Mouse (Mus musculus) left cerebral cortex, adult 9 months (tissue): ENCODE data around the gene Itga6.
"Not testable (repeated sequence)": the region's sequence is repeated elsewhere in the genome, so short reads cannot be mapped to it uniquely, and the experiment has no call there.

Experiments
- DNase-seq, 2 experiments: peaks; one replicate each; pipeline ENCODE4 v3.0.0; 2022; ENCODE audit warnings: low spot score in 2 of 2

Itga6 gene

GRCm38 (mm10) chr2:71891536-71891935, 146.1 kb downstream of the Itga6 start:
- DNase-seq = no peak

DNA sequence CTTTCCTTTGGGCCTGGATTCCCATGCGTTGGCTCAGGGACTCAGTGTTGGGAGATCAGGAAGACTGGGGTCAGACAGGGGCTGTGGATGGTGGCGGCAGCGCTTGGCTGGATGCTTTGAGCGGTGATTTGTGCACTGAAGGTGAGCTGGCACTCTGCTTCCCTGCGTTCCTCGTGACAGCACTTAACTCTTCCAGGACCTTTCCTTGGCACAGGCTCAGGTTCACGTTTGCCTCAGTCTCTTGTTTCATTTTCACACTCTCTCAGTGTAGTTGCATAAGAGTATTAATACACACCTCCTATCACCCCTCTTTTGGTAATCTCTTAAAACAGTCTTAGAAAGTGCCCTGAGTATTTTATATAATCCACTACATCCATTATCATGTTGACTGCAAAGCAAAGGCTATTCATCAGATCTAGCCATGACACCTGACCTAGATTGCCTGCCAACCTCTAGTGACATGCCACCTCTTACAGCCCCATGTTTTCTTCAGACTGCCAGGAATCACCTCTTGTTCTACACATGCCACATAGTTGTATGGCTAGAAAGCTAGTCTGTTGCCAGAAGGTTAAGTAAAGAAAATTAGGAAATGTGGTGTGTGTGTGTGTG, 147.4 kb downstream of the Itga6 start:
- no peak for DNase-seq

- no peak for DNase-seq
Observed at GRCm38 (mm10) chr2:71895596-71896286, 150.3 kb downstream of the Itga6 start.

- no peak for DNase-seq
Observed at GRCm38 (mm10) chr2:71897420-71897819, 152.0 kb downstream of the Itga6 start.

- DNase-seq = peak in 1 of 2 experiments; percentile 48
Observed at GRCm38 (mm10) chr2:71898335-71898856, 153.0 kb downstream of the Itga6 start.

DNA sequence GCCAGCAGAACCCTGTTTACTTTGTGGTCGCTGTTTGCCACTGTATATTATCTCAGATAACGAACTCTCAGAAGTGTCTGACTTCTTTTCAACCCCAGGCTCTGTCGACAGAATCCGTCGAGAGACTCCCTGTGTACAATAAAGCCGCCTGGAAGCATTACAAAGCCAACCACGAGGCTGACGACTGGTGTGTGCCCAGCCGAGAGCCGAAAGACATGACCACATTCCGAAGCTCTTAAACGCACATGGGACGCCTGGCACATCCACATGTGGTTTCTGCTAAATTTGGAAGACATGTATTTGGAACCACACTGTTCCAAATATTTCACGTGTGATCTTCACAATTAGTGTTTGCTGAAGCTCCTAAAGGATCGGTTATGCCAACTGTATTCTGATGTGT, 154.5 kb downstream of the Itga6 start:
- DNase-seq = no peak

- no peak for DNase-seq
Observed at GRCm38 (mm10) chr2:71905154-71905553, 159.7 kb downstream of the Itga6 start.

DNA sequence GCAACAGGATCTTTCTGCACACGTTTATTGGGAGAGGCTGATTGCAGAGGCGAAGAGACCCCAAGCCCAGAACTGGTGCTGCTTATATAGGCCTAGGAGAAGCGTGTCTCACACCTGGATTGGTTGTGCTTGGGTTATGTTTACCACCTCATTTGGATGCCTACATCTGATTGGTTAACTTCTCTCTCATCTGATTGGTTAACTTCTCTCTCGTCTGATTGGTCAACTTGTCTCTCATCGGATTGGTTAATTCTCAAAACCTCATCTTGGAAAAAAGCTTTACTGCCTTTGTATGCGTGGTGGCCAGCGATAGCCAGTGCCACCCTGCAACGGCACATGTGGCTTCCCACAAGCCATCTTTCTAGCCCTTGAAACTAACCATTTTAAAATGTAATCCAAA, 160.9 kb downstream of the Itga6 start:
- not testable (repeated sequence) for DNase-seq
